Mouse (Mus musculus) gastrocnemius, postnatal 14 days (tissue): ENCODE measurements around the gene Umps. TPM values are rescaled to one million over a fixed set of nuclear protein-coding genes. Genes with fewer than 3 reads are reported as not detected.
A peak's percentile ranks its signal among the peaks of the same experiment; 100 is the strongest.

Experiments used
- DNase-seq: peaks from one replicate; pipeline ENCODE4 v3.0.0; 2021; ENCODE audit warnings: mixed read lengths
- intact Hi-C: fragments of 180-260 bp; cut with DNase I; formaldehyde crosslinking; loops from one replicate; pipeline ENCODE4 v1.15.1; 2025; ENCODE audit warnings: low total_unique reads
- long read RNA-seq, 2 experiments: library from polyadenylated mRNA; stranded (forward); transcript quantifications; one replicate each; pipeline ENCODE4 v2.0.0; 2021
- total RNA-seq, 2 experiments: library from RNA; stranded (reverse); gene quantifications; 2 replicates each; pipeline ENCODE4 v1.2.3; 2021

The Umps gene
- total RNA-seq, result 1 to 10 TPM; 5.3 to 7.0 TPM
- long read RNA-seq, experiment 1, transcript Umps-201 (6 exons, 3,484 nt), result major isoform, 11 of 13 reads
- long read RNA-seq, experiment 1, partial matches to known transcripts, result 2 of 13 reads
- long read RNA-seq, experiment 1, other reads (novel, unspliced or antisense), result 0 of 13 reads
- long read RNA-seq, experiment 2, transcript Umps-201 (6 exons, 3,484 nt), result major isoform, 14 of 17 reads
- long read RNA-seq, experiment 2, partial matches to known transcripts, result 0 of 17 reads
- long read RNA-seq, experiment 2, other reads (novel, unspliced or antisense), result 0 of 17 reads

DNA sequence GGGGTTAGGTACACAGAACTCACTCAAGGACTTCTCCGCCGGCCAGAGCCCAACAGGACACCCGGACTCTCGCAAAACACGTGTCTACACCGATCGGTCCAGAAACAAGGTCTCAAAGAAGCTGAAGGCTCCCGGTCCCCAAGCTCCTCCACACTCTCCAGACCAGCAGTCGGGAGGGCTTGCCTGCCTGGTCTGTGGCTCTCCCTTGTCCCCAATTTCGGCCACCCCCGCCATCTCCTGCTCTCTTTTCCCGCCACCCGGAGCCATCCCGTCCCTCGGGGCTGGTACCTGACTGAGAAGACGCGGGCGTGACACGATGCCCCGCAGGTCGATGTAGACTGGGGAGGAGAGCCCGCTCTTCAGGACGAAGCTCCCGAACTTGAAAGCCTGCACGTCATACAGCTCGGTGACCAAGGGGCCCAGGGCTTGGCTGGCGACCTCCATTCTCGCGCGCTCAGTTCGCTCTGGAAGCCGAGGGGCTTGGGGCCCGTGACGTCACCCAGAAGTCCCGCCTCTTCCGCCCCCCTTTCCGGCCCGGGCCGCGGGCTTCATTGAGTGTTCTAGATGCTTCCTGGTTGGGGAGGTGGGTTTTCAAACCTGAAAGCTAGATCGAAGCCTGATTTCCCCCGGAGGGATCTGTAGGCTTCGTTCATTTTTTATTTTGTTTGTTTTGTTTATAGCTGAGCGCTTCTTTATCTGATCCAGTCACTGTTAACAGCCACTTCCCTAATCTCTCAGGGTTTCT is at the start of gene Umps:
TSS of gene Umps (minus strand) at position 501 of the 745 bp plus-strand sequence.
- intact Hi-C loops, result no loop called here

GRCm38 (mm10) chr16:34011991-34012845 is 45.4 kb upstream of the Umps start:
- DNase-seq, result no peak
- intact Hi-C loops, result no loop called here

More for the DNA sequence above, at the start of gene Umps:
- DNase-seq, result peak; percentile 81

DNA sequence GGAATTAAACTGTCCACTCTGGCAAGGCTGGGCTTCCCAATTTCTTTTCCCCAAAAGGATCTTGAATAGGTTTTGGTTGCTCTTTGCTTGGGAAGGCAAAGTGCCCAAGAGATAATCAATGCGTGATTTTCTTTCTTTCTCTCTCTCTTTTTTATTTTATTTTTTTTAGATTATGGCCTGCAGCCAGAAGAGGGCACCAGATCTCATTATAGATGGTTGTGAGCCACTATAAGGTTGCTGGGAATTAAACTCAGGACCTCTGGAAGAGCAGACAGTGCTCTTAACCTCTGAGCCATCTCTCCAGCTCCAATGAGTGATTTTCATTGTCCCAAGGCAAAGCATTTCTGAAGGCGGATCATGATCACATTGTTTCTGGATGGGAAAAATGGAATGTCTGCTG is 42.7 kb upstream of the Umps start:
- DNase-seq, result no peak
- intact Hi-C loops, result no loop called here

DNA sequence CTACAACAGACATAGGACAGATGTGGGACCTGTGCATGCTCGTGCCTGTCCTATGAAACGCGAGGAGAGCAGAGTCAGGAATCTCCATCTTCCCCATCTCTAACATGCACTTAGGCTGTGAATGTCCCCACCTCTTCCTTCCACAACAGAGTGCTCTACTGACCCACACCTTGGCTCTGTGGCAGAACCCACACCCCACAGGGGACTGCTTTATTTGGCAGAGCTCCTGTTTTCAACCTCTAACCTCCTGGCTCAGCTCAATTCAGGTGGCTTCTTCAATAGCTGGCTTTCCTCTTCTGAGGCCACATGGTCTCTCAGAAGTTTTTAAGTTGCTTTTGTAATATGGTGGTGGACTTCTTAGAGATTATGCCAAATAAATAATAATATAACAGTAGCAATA is 39.1 kb upstream of the Umps start:
- DNase-seq, result no peak
- intact Hi-C loops, result no loop called here

GRCm38 (mm10) chr16:34004128-34004578 is 37.3 kb upstream of the Umps start:
- DNase-seq, result peak; percentile 22
- intact Hi-C loops, result no loop called here

- no peak for DNase-seq
- intact Hi-C loops, result no loop called here
Observed at GRCm38 (mm10) chr16:34003566-34004127, 36.8 kb upstream of the Umps start.

DNA sequence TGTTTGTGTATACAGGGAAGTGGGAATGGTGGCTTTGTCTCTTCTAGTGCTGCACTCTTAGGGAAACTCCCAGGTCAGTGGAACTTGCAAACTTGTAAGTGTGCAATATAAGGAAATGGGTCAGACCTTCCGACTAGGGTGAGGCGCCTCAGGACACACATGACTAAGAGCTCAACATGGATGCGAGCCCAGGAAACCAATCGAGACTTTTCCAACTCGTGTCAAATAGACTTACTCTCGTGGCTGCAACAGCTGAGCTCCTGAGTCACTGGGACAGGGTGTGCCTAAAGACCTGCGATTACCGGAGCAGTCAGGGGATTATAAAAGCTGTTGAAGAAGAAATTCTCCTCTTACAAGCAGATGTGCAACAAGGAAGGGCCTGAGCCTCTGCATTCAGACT is 33.9 kb upstream of the Umps start:
- intact Hi-C loops, result loop anchor here (2.0 kb wide), 1 partner anchor 114 kb away; no protein-coding TSS in a partner anchor
- DNase-seq, result peak; percentile 30

DNA sequence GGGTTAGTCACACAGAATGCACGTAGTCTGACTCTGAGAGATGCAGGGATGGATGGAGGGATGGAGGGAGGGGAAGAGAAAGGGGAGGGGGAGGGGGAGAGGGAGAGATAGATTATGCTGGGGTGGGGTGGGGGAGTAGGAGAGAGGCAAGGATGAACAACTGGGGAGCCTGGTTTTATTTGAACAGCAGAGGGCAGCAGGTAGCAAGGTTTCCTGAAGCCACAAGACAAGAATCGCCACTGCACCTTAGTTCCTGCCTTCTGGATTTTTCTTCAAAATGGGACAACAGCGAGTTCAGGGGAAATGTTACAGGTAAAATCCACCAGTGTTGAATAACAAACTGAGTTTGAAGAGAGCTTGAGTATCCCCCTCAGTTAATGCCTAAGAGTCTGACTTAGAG is 32.5 kb upstream of the Umps start:
- DNase-seq, result peak; percentile 36
- intact Hi-C loops, result no loop called here

- intact Hi-C loops, result no loop called here
Observed at GRCm38 (mm10) chr16:33998011-33998410, 31.2 kb upstream of the Umps start.

GRCm38 (mm10) chr16:33996030-33996429 is 29.2 kb upstream of the Umps start:
- intact Hi-C loops, result no loop called here
- DNase-seq, result peak; percentile 54

More at GRCm38 (mm10) chr16:33998011-33998410, 31.2 kb upstream of the Umps start:
- no peak for DNase-seq

- intact Hi-C loops, result no loop called here
- no peak for DNase-seq
Observed at GRCm38 (mm10) chr16:33995496-33995895, 28.7 kb upstream of the Umps start.

DNA sequence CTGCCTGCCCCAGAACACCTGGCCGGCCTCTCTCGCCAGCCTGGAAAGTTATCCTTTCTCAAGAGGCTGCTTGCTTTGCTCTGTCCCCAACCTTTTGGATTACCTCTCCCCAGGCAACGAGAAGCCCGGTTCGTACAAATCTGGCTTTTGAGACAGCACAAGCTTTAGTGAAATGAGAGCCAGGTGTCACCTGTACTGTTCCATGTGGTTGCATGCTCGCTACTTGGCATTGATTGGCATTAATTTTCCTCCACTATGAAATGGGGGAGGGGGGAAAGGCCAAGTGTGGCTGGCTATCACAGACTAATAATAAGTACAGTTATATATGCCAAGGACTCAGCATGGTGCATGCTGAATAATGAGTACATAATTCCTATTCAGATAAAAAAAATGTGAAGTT is 27.5 kb upstream of the Umps start:
- intact Hi-C loops, result no loop called here
- DNase-seq, result no peak

GRCm38 (mm10) chr16:33990712-33991111 is 23.9 kb upstream of the Umps start:
- intact Hi-C loops, result no loop called here

GRCm38 (mm10) chr16:33989106-33989505 is 22.3 kb upstream of the Umps start:
- intact Hi-C loops, result no loop called here
- DNase-seq, result no peak

More at GRCm38 (mm10) chr16:33990712-33991111, 23.9 kb upstream of the Umps start:
- DNase-seq, result no peak

DNA sequence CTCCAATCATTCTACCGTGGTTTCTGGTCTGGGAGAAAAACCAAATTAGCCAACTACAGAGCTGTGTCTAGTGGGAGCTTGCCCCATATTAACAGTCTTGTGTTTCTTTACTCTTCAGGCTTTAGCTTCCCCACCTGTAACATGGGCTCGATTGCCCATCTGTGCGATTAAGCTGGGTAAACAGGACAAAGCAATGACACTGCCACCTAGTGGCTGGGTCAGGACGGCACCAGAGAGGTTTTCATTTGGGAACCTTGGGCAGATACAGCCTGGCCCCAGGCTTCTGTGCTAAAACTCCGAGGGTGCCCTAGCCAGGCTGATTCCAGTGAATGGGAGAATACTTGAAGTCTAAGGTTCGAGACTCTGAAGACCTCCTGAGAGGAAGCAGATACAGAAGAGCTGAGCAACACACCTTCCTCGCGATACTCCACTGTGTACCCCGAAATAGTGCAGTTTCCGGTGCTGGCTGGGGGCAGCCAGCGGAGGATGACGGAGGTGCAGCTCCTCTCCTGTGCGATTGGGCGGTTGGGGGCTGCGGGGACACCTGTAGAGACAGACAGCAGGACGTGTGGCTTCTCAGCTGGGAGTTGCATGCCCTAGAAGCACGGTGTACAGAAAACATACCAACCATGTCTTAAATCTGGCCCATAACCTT is 21.6 kb upstream of the Umps start:
- peak; percentile 38 for DNase-seq
- intact Hi-C loops, result no loop called here

- DNase-seq, result no peak
- intact Hi-C loops, result no loop called here
Observed at GRCm38 (mm10) chr16:33986993-33987392, 20.2 kb upstream of the Umps start.

DNA sequence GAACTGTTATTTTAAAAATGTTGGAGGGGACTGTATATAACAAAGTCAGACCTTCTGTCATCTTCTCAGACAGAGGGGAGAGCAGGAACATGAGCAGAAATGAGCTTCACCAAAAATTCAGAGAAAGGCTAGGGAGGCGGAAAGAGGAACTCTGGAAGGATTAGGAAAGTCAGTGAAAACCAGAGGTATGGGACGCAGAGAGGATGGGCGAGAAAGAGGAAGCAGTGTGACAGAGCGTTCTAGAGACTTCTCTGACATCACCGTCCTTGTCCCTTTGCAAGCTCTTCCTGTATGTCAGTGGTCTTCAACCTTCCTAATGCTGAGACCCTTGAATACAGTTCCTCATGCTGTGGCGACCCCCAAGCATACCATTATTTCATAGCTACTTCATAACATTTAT is 18.5 kb upstream of the Umps start:
- intact Hi-C loops, result no loop called here
- no peak for DNase-seq

DNA sequence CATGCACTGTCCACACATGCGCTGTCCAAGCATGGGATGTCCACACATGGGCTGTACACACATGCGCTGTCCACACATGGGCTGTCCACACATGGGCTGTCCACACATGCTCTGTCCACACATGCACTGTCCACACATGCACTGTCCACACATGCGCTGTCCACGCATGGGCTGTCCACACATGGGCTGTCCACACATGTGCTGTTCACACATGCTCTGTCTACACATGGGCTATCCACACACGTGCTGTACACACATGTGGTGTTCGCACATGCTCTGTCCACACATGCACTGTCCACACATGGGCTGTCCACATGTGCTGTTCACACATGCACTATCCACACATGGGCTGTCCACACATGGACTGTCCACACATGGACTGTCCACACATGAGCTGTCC is 16.9 kb upstream of the Umps start:
- intact Hi-C loops, result no loop called here
- DNase-seq, result no peak

GRCm38 (mm10) chr16:33979855-33980254 is 13.0 kb upstream of the Umps start:
- no peak for DNase-seq
- intact Hi-C loops, result no loop called here
